Mouse (Mus musculus) neural tube, embryonic 12.5 days (tissue): ENCODE results near the gene Rnf216. TPM values are rescaled to one million over a fixed set of nuclear protein-coding genes. Genes with fewer than 3 reads are reported as not detected.

Experiments used
- ATAC-seq: fragments of 200-750 bp; cut with Nextera tagmentation; 2 replicates; pipeline ENCODE4 v1.8.0; 2017; ENCODE audit warnings: low read depth, mild to moderate bottlenecking, moderate TSS enrichment, moderate library complexity; ENCODE audit not compliant: low FRiP score
- H3K27ac ChIP-seq: fragments of 300-500 bp; sonication (generic); 2 replicates; pipeline ENCODE4 v1.5.1; 2016
- H3K27me3 ChIP-seq: fragments of 300-500 bp; sonication (generic); replicated peaks from 2 replicates; pipeline ENCODE4 v1.6.1; 2016; ENCODE audit warnings: mild to moderate bottlenecking
- H3K36me3 ChIP-seq: fragments of 300-500 bp; sonication (generic); 2 replicates; pipeline ENCODE4 v1.6.1; 2016; ENCODE audit warnings: mild to moderate bottlenecking
- H3K4me1 ChIP-seq: fragments of 300-500 bp; sonication (generic); 2 replicates; pipeline ENCODE4 v1.6.1; 2016
- H3K4me2 ChIP-seq: fragments of 300-500 bp; sonication (generic); replicated peaks from 2 replicates; pipeline ENCODE4 v1.6.1; 2016; ENCODE audit warnings: mild to moderate bottlenecking
- H3K4me3 ChIP-seq: fragments of 300-500 bp; sonication (generic); 2 replicates; pipeline ENCODE4 v1.5.1; 2016
- H3K9ac ChIP-seq: fragments of 300-500 bp; sonication (generic); 2 replicates; pipeline ENCODE4 v1.6.1; 2016; ENCODE audit warnings: mild to moderate bottlenecking
- H3K9me3 ChIP-seq: fragments of 300-500 bp; sonication (generic); 2 replicates; pipeline ENCODE4 v1.6.1; 2016; ENCODE audit warnings: mild to moderate bottlenecking
- WGBS: fragments of 180-500 bp; shearing (Covaris S2); methylation state at CpG from one replicate; pipeline ENCODE4 v1.1.7; 2016; 5-methylcytosine and 5-hydroxymethylcytosine counted together
- polyA plus RNA-seq: library from polyadenylated mRNA; unstranded; fragments of >200 nt; fragmentation: Nextera tagmentation; extraction: Ambion mirVana; gene quantifications from 2 replicates; pipeline ENCODE4 v1.2.1, GENCODE M21; 2016

Rnf216 gene
- polyA plus RNA-seq, 1 experiment from 2014 or later: 47.1 TPM

- H3K4me3 ChIP-seq: no peak overlapping the region
- no peaks in the 10 kb centered on the region for H3K36me3 ChIP-seq
- no peaks in the 10 kb centered on the region; the same call in 1 of the 2 replicates for H3K4me1 ChIP-seq
- H3K27me3 ChIP-seq: no peaks in the 10 kb centered on the region
- H3K27ac ChIP-seq: no peak overlapping the region
- H3K9ac ChIP-seq: no peak overlapping the region
- no peak overlapping the region for H3K4me2 ChIP-seq
- peaks cover 13% of the 10 kb centered on the region; the same call in 1 of the 2 replicates for H3K9me3 ChIP-seq
- 91% methylated on average over 7 of the region's 7 CpGs for WGBS
- ATAC-seq: no peak
These were observed 17.5 kb upstream of the Rnf216 start for GRCm38 (mm10) chr5:143130342-143130741.

DNA sequence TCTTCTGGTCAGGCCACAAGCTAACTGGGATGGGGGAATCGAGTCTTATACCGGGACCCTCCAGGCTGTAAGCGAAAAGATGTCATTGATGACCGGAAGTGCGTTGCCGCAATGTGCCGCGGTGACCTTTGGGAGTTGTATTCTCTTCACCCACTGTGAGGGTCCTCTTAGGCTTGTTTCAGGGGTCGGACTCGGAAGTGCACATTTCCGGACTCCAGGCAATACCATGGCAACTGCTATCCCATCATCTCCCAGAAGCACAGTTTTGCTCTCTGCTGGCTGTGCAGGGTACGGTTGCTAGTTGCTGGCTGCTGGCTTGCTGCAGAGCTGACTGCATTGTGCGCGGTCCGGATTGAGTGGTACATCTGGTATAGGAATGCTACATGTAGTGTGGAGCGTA, 16.3 kb upstream of the Rnf216 start:
- Histone ChIP-seq H3K9me3 (peaks cover 13% of the 10 kb centered on the region; the same call in 1 of the 2 replicates), H3K36me3 (no peaks in the 10 kb centered on the region), H3K27me3 (no peaks in the 10 kb centered on the region), H3K4me1 (no peaks in the 10 kb centered on the region; the same call in 1 of the 2 replicates), H3K4me3 (no peak overlapping the region), H3K27ac (no peak overlapping the region), H3K4me2 (no peak overlapping the region), H3K9ac (no peak overlapping the region)
- no peak for ATAC-seq
- WGBS: 91% methylated on average over 16 of the region's 16 CpGs

DNA sequence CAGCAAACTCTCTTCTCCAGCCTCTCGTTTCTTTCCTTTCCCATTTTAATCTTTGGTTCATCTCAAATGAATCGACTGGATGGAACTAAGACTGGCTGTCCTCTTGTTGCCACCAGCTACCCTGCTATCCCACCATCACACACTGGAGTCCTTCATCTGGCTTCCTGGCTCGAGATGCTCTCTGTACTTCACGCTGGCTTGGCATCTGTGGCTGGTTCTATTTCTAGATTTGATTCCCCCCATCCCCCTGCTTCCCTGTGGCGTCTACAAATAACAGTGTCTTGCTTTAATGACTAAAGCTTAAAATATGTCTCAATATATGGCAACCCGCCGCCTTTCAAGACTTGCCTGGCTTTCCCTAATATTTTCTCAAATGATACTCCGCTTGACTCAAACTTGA, 15.0 kb upstream of the Rnf216 start:
- Histone ChIP-seq H3K4me3 (no peak overlapping the region), H3K27me3 (no peaks in the 10 kb centered on the region), H3K9ac (no peak overlapping the region), H3K27ac (no peak overlapping the region), H3K9me3 (peaks cover 9% of the 10 kb centered on the region; the same call in 1 of the 2 replicates), H3K4me2 (no peak overlapping the region), H3K36me3 (no peaks in the 10 kb centered on the region), H3K4me1 (no peaks in the 10 kb centered on the region; the same call in 1 of the 2 replicates)
- no peak for ATAC-seq
- WGBS: 83% methylated on average over 8 of the region's 8 CpGs

DNA sequence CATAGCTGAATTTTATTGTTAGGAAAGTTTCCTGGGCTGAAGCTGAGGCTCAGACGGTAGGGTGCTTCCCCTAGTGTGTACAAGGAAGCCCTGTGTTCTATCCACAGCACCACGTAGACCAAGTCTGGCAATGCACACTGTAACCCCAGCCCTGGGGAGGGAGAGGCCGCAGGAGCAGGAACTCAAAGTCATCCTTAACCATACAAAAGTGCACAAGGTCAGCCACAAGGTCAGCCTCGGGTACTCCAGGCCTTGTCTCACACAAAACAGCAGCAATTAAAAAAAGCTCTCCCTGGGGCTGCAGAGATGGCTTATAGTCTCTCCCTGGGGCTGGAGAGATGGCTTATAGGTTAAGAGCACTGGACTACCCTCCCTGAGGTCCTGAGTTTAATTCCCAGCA, 14.1 kb upstream of the Rnf216 start:
- ATAC-seq: no peak
- Histone ChIP-seq H3K27ac (no peak overlapping the region), H3K9me3 (peaks cover 9% of the 10 kb centered on the region; the same call in 1 of the 2 replicates), H3K4me1 (no peaks in the 10 kb centered on the region; the same call in 1 of the 2 replicates), H3K27me3 (no peaks in the 10 kb centered on the region), H3K9ac (no peak overlapping the region), H3K36me3 (no peaks in the 10 kb centered on the region), H3K4me3 (no peak overlapping the region), H3K4me2 (no peak overlapping the region)
- 66% methylated on average over 4 of the region's 4 CpGs for WGBS

- no peak for ATAC-seq
- Histone ChIP-seq H3K27me3 (no peaks in the 10 kb centered on the region), H3K4me3 (no peak overlapping the region), H3K36me3 (no peaks in the 10 kb centered on the region), H3K4me1 (no peaks in the 10 kb centered on the region; the same call in 1 of the 2 replicates), H3K4me2 (no peak overlapping the region), H3K9ac (no peak overlapping the region), H3K9me3 (peaks cover 9% of the 10 kb centered on the region; the same call in 1 of the 2 replicates), H3K27ac (no peak overlapping the region)
- WGBS: 93% methylated on average over 9 of the region's 9 CpGs
These were observed 13.3 kb upstream of the Rnf216 start for GRCm38 (mm10) chr5:143126089-143126488.

DNA sequence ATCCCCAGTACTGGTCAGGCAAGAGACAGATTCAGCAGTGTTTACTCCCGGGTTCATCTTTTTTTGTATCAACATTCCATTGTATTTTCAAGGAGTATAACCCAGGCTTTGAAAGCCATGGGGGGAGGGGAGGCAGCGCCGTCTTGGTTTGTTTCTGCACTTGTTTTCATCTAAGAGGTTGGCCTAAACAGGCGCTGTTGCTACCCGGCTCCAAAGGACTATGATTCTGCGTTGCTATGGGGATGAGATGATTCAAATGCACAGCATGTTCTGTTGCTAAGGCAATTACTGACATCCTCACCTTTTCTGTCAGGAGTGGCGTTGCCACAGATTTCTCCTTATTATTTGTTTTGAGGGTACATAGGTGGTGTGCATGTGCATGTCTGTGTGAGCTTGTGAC, 12.8 kb upstream of the Rnf216 start:
- Histone ChIP-seq H3K4me2 (no peak overlapping the region), H3K36me3 (no peaks in the 10 kb centered on the region), H3K9me3 (peaks cover 9% of the 10 kb centered on the region; the same call in 1 of the 2 replicates), H3K27me3 (no peaks in the 10 kb centered on the region), H3K27ac (no peak overlapping the region), H3K4me1 (no peaks in the 10 kb centered on the region; the same call in 1 of the 2 replicates), H3K4me3 (no peak overlapping the region), H3K9ac (no peak overlapping the region)
- 60% methylated on average over 7 of the region's 7 CpGs for WGBS
- no peak for ATAC-seq

- no peak overlapping the region for H3K4me3 ChIP-seq
- no peak for ATAC-seq
- H3K9ac ChIP-seq: no peak overlapping the region
- WGBS: 91% methylated on average over 4 of the region's 4 CpGs
- no peaks in the 10 kb centered on the region for H3K36me3 ChIP-seq
- peaks cover 9% of the 10 kb centered on the region; the same call in 1 of the 2 replicates for H3K9me3 ChIP-seq
- no peak overlapping the region for H3K27ac ChIP-seq
- no peaks in the 10 kb centered on the region for H3K27me3 ChIP-seq
- H3K4me2 ChIP-seq: no peak overlapping the region
- H3K4me1 ChIP-seq: no peaks in the 10 kb centered on the region; the same call in 1 of the 2 replicates
These were observed 12.1 kb upstream of the Rnf216 start for GRCm38 (mm10) chr5:143124805-143125378.

DNA sequence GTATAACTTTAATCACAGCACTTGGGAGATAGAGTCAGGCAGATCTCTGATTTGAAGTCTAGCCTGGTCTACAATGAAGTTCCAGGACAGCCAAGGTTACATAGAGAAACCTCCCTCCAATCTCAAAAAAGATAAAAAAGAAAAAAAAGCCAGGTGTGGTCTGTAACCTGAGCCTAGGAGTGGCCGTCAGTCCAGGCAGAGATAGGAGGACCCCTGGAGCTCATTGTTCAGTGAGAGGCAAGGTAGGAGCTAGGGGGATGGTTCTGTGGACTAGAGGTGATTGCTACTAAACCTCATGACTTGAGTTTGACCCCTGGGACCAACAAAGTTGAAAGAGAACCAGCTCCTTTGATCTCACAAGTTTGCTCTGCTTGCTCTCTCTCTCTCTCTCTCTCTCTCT, 9.9 kb upstream of the Rnf216 start:
- WGBS: 39% methylated on average over 1 of the region's 1 CpGs

GRCm38 (mm10) chr5:143122125-143122524, 9.3 kb upstream of the Rnf216 start:
- H3K27me3 ChIP-seq: no peaks in the 10 kb centered on the region
- no peak for ATAC-seq
- WGBS: 82% methylated on average over 8 of the region's 8 CpGs

More for the DNA sequence above, 9.9 kb upstream of the Rnf216 start:
- H3K36me3 ChIP-seq: no peaks in the 10 kb centered on the region
- no peak overlapping the region for H3K27ac ChIP-seq
- ATAC-seq: no peak
- H3K9me3 ChIP-seq: no peaks in the 10 kb centered on the region
- no peaks in the 10 kb centered on the region; the same call in 1 of the 2 replicates for H3K4me1 ChIP-seq
- H3K27me3 ChIP-seq: no peaks in the 10 kb centered on the region
- no peak overlapping the region for H3K4me2 ChIP-seq
- no peak overlapping the region for H3K4me3 ChIP-seq
- no peak overlapping the region for H3K9ac ChIP-seq

GRCm38 (mm10) chr5:143106842-143107241, 6.0 kb downstream of the Rnf216 start:
- H3K9me3 ChIP-seq: no peaks in the 10 kb centered on the region
- peaks cover 3% of the 10 kb centered on the region; the same call in 1 of the 2 replicates for H3K36me3 ChIP-seq
- H3K27ac ChIP-seq: no peak overlapping the region
- no peak for ATAC-seq
- H3K4me3 ChIP-seq: no peak overlapping the region
- no peak overlapping the region for H3K4me2 ChIP-seq
- WGBS: 94% methylated on average over 3 of the region's 3 CpGs
- H3K27me3 ChIP-seq: no peaks in the 10 kb centered on the region
- no peak overlapping the region for H3K9ac ChIP-seq
- H3K4me1 ChIP-seq: peaks cover 9% of the 10 kb centered on the region; the same call in 1 of the 2 replicates

More at GRCm38 (mm10) chr5:143122125-143122524, 9.3 kb upstream of the Rnf216 start:
- H3K27ac ChIP-seq: no peak overlapping the region
- H3K4me1 ChIP-seq: no peaks in the 10 kb centered on the region; the same call in 1 of the 2 replicates
- H3K4me2 ChIP-seq: no peak overlapping the region
- H3K9me3 ChIP-seq: no peaks in the 10 kb centered on the region
- no peak overlapping the region for H3K9ac ChIP-seq
- H3K4me3 ChIP-seq: no peak overlapping the region
- H3K36me3 ChIP-seq: no peaks in the 10 kb centered on the region

GRCm38 (mm10) chr5:143103231-143103630, 9.6 kb downstream of the Rnf216 start:
- H3K4me3 ChIP-seq: no peak overlapping the region
- ATAC-seq: no peak
- H3K9me3 ChIP-seq: no peaks in the 10 kb centered on the region
- H3K36me3 ChIP-seq: no peaks in the 10 kb centered on the region
- H3K4me2 ChIP-seq: no peak overlapping the region
- H3K27me3 ChIP-seq: no peaks in the 10 kb centered on the region
- 94% methylated on average over 2 of the region's 2 CpGs for WGBS
- no peak overlapping the region for H3K27ac ChIP-seq
- H3K4me1 ChIP-seq: no peaks in the 10 kb centered on the region
- H3K9ac ChIP-seq: no peak overlapping the region

GRCm38 (mm10) chr5:143101626-143102025, 11.2 kb downstream of the Rnf216 start:
- H3K4me1 ChIP-seq: no peaks in the 10 kb centered on the region
- no peak overlapping the region for H3K4me2 ChIP-seq
- WGBS: 86% methylated on average over 1 of the region's 1 CpGs
- H3K9ac ChIP-seq: no peak overlapping the region
- no peaks in the 10 kb centered on the region for H3K9me3 ChIP-seq
- no peaks in the 10 kb centered on the region for H3K36me3 ChIP-seq
- ATAC-seq: no peak
- no peak overlapping the region for H3K27ac ChIP-seq
- no peak overlapping the region for H3K4me3 ChIP-seq
- no peaks in the 10 kb centered on the region for H3K27me3 ChIP-seq

DNA sequence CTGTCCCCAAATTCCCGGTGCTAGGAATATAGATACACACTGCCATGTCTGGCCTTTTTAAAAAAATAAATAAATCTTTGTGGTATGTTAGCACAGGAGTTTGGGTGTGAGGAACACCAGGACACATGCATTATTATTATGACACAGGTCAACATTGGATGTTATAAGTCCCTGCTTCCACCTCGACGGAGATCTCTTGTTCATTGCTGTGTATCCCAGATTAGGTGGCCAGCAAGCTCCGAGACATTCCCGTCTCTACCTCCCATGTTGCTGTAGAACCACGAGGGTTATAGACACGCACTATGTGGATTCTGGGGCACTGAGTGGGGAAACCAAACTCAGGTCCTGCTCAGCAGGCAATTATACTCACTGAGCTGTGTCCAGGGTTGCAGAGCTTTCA, 17.5 kb downstream of the Rnf216 start:
- Histone ChIP-seq H3K36me3 (peaks cover 29% of the 10 kb centered on the region), H3K27ac (no peak overlapping the region), H3K4me2 (no peak overlapping the region), H3K9ac (no peak overlapping the region), H3K4me3 (no peak overlapping the region), H3K4me1 (no peaks in the 10 kb centered on the region), H3K27me3 (no peaks in the 10 kb centered on the region), H3K9me3 (no peaks in the 10 kb centered on the region)
- WGBS: 96% methylated on average over 7 of the region's 7 CpGs
- ATAC-seq: no peak
